Mouse (Mus musculus) spleen, adult 2 months (tissue): ENCODE results near the gene Pbld1. TPM values are rescaled to one million over a fixed set of nuclear protein-coding genes. Genes with fewer than 3 reads are reported as not detected.

ENCODE experiments used
- DNase-seq, 2 experiments: peaks; one replicate each; pipeline versions ENCODE4 v3.0.0 to v3.0.0-alpha.2; 2012 to 2021; ENCODE audit warnings: low spot score in 2 of 2, low read depth in 1 of 2
- H3K27ac ChIP-seq: fragments of 200-500 bp; 2 replicates; pipeline ENCODE4 v1.5.1; 2012; ENCODE audit warnings: low read length, inconsistent platforms; ENCODE audit not compliant: insufficient read depth
- H3K27me3 ChIP-seq: fragments of 200-500 bp; 2 replicates; pipeline ENCODE4 v1.6.1; 2012; ENCODE audit warnings: mild to moderate bottlenecking, moderate library complexity, low read length, inconsistent platforms; ENCODE audit not compliant: control insufficient read depth, insufficient read depth
- H3K36me3 ChIP-seq: fragments of 200-500 bp; 2 replicates; pipeline ENCODE4 v1.6.1; 2012; ENCODE audit warnings: mild to moderate bottlenecking, low read length, inconsistent platforms; ENCODE audit not compliant: control insufficient read depth, insufficient read depth
- H3K4me1 ChIP-seq: fragments of 200-500 bp; 2 replicates; pipeline ENCODE4 v1.6.1; 2011; ENCODE audit warnings: inconsistent platforms; ENCODE audit not compliant: control insufficient read depth, insufficient read depth, insufficient read length
- H3K4me3 ChIP-seq: fragments of 200-500 bp; 2 replicates; pipeline ENCODE4 v1.5.1; 2011; ENCODE audit warnings: mild to moderate bottlenecking, inconsistent platforms; ENCODE audit not compliant: insufficient read depth, insufficient read length; ENCODE audit errors: extremely low read depth
- CTCF ChIP-seq: fragments of 200-500 bp; IDR thresholded peaks from 2 replicates; pipeline ENCODE4 v1.5.1; 2011; ENCODE audit warnings: mild to moderate bottlenecking, inconsistent platforms; ENCODE audit not compliant: insufficient read depth, insufficient read length, insufficient replicate concordance; ENCODE audit errors: extremely low read depth
- POLR2A ChIP-seq: fragments of 200-500 bp; IDR thresholded peaks from 2 replicates; pipeline ENCODE4 v1.6.1; 2011; ENCODE audit warnings: low read depth, low read length, inconsistent platforms
- WGBS: fragments of 180-500 bp; shearing (Covaris S2); methylation state at CpG from one replicate; pipeline ENCODE4 v1.1.7; 2018; 5-methylcytosine and 5-hydroxymethylcytosine counted together
- polyA plus RNA-seq: library from polyadenylated mRNA; depleted of rRNA; stranded (reverse); fragments of >200 nt; gene quantifications from 2 replicates; pipeline ENCODE4 v1.2.3, GENCODE M21; 2012

The Pbld1 gene
- polyA plus RNA-seq, 1 experiment = 1.3 TPM

- no peak for DNase-seq
- Histone ChIP-seq H3K36me3 (no peaks in the 10 kb centered on the region), H3K4me3 (no peak overlapping the region), H3K4me1 (no peaks in the 10 kb centered on the region), H3K27me3 (no peaks in the 10 kb centered on the region), H3K27ac (no peak overlapping the region)
- WGBS = 91% methylated on average over 14 of the region's 14 CpGs
- no peak for TF ChIP-seq CTCF
- no peak for TF ChIP-seq POLR2A
Measured at GRCm38 (mm10) chr10:63038571-63039320, 21.2 kb upstream of the Pbld1 start.

GRCm38 (mm10) chr10:63039867-63040628 is 19.9 kb upstream of the Pbld1 start:
- Histone ChIP-seq H3K36me3 (no peaks in the 10 kb centered on the region), H3K27ac (no peak overlapping the region), H3K4me3 (no peak overlapping the region), H3K27me3 (no peaks in the 10 kb centered on the region), H3K4me1 (no peaks in the 10 kb centered on the region)
- WGBS = 85% methylated on average over 5 of the region's 5 CpGs
- no peak for TF ChIP-seq POLR2A
- no peak for TF ChIP-seq CTCF
- no peak for DNase-seq

- Histone ChIP-seq H3K36me3 (no peaks in the 10 kb centered on the region), H3K4me3 (no peak overlapping the region), H3K27ac (no peak overlapping the region), H3K27me3 (no peaks in the 10 kb centered on the region), H3K4me1 (no peaks in the 10 kb centered on the region)
- WGBS = 54% methylated on average over 3 of the region's 3 CpGs
- no peak for DNase-seq
- no peak for TF ChIP-seq CTCF
- TF ChIP-seq POLR2A = no peak
Measured at GRCm38 (mm10) chr10:63043154-63043553, 16.8 kb upstream of the Pbld1 start.

DNA sequence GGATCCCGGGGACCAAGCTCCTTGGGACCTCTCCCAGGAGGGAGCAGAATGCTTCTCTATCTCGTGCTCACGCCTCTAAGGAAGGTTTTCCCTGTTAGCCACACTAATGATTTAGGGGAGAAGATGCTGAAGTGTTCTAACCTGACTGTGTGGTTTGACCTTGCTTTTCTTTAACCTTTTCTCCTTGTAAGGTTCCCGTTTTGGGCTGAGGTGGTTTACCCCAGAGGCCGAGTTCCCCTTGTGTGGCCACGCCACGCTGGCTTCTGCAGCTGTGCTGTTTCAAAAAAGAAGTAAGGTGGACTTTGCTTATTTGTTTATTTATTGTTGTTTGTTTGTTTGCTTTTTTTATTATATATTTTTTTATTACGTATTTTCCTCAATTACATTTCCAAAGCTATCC is 12.2 kb upstream of the Pbld1 start:
- no peak for TF ChIP-seq POLR2A
- TF ChIP-seq CTCF = no peak
- Histone ChIP-seq H3K36me3 (no peaks in the 10 kb centered on the region), H3K4me3 (no peak overlapping the region), H3K4me1 (no peaks in the 10 kb centered on the region), H3K27ac (no peak overlapping the region), H3K27me3 (no peaks in the 10 kb centered on the region)
- 49% methylated on average over 8 of the region's 8 CpGs for WGBS
- DNase-seq = peak in 1 of 2 experiments; percentile 6

GRCm38 (mm10) chr10:63049106-63049505 is 10.9 kb upstream of the Pbld1 start:
- 81% methylated on average over 2 of the region's 2 CpGs for WGBS
- Histone ChIP-seq H3K36me3 (no peaks in the 10 kb centered on the region), H3K27ac (no peak overlapping the region), H3K4me1 (no peaks in the 10 kb centered on the region), H3K4me3 (no peak overlapping the region), H3K27me3 (no peaks in the 10 kb centered on the region)
- no peak for TF ChIP-seq CTCF
- TF ChIP-seq POLR2A = no peak
- no peak for DNase-seq

DNA sequence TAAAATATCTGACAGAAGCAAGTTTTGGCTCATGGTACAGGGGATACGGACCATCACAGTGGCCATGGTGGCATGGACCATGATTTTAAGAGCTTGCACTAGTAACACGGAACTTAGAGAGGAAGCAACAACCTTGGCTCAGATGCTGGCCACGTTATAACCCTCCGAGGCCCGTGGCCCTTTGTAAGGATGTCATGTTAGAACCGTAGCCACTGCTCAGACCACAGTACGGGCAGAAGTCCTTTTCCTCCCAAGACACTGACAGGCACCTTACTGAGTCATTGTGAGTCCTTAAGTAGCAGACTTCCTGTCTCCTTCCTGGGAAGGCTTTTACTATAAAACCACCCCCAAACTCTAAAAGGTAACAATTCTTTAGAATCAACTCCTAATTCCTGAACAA is 8.7 kb upstream of the Pbld1 start:
- H3K27ac ChIP-seq = no peak overlapping the region
- TF ChIP-seq CTCF (no peak), POLR2A (no peak)
- WGBS = 28% methylated on average over 7 of the region's 7 CpGs
- H3K4me3 ChIP-seq = no peak overlapping the region
- no peaks in the 10 kb centered on the region for H3K4me1 ChIP-seq
- no peaks in the 10 kb centered on the region for H3K36me3 ChIP-seq
- H3K27me3 ChIP-seq = no peaks in the 10 kb centered on the region
- no peak for DNase-seq

GRCm38 (mm10) chr10:63052011-63052410 is 8.0 kb upstream of the Pbld1 start:
- 87% methylated on average over 6 of the region's 6 CpGs for WGBS
- Histone ChIP-seq H3K4me1 (no peaks in the 10 kb centered on the region), H3K27me3 (no peaks in the 10 kb centered on the region), H3K36me3 (no peaks in the 10 kb centered on the region), H3K4me3 (no peak overlapping the region), H3K27ac (no peak overlapping the region)
- TF ChIP-seq POLR2A = no peak
- TF ChIP-seq CTCF = no peak
- no peak for DNase-seq
